Mouse (Mus musculus): ENCODE results near the gene Tuba1a. TPM values are rescaled to one million over a fixed set of nuclear protein-coding genes. Genes with fewer than 3 reads are reported as not detected.

The Tuba1a gene
- polyA plus RNA-seq, 1 experiment: 432 TPM

GRCm38 (mm10) chr15:98996840-98997239 lies 43.3 kb upstream of the Tuba1a start:
- Histone ChIP-seq H3K27ac (ENCODE audit: control insufficient read depth, insufficient read depth, low read length) (no peak overlapping the region), H3K27me3 (ENCODE audit: control insufficient read depth, insufficient read depth, low read length) (no peaks in the 10 kb centered on the region), H3K4me1 (replicated peaks; ENCODE audit: control insufficient read depth, insufficient read depth, low read length) (peaks cover 10% of the 10 kb centered on the region; the same call in 1 of the 2 replicates), H3K4me3 (ENCODE audit: control insufficient read depth, insufficient read depth, low read length) (no peak overlapping the region), H3K36me3 (ENCODE audit: control insufficient read depth, insufficient read depth, low read length) (no peaks in the 10 kb centered on the region)
- WGBS: 90% methylated on average over 7 of the region's 7 CpGs
- DNase-seq: no peak
- TF ChIP-seq POLR2A (IDR thresholded peaks at IDR 0.05; ENCODE audit: control insufficient read depth, extremely low read depth, insufficient read depth, low read length, poor library complexity) (no peak), CTCF (IDR thresholded peaks at IDR 0.05; ENCODE audit: borderline replicate concordance, control insufficient read depth, extremely low read depth, insufficient read depth, low read length, poor library complexity) (no peak)

- no peak overlapping the region for H3K27ac ChIP-seq (ENCODE audit: control insufficient read depth, insufficient read depth, low read length)
- H3K4me3 ChIP-seq (ENCODE audit: control insufficient read depth, insufficient read depth, low read length): no peak overlapping the region
- 88% methylated on average over 9 of the region's 9 CpGs for WGBS
- DNase-seq: no peak
- no peak for TF ChIP-seq POLR2A (IDR thresholded peaks at IDR 0.05; ENCODE audit: control insufficient read depth, extremely low read depth, insufficient read depth, low read length, poor library complexity)
- TF ChIP-seq CTCF (IDR thresholded peaks at IDR 0.05; ENCODE audit: borderline replicate concordance, control insufficient read depth, extremely low read depth, insufficient read depth, low read length, poor library complexity): no peak
- peaks cover 6% of the 10 kb centered on the region; the same call in 1 of the 2 replicates for H3K4me1 ChIP-seq (replicated peaks; ENCODE audit: control insufficient read depth, insufficient read depth, low read length)
- no peaks in the 10 kb centered on the region for H3K36me3 ChIP-seq (ENCODE audit: control insufficient read depth, insufficient read depth, low read length)
- H3K27me3 ChIP-seq (ENCODE audit: control insufficient read depth, insufficient read depth, low read length): no peaks in the 10 kb centered on the region
Observed at GRCm38 (mm10) chr15:98994957-98995520, 41.5 kb upstream of the Tuba1a start.

GRCm38 (mm10) chr15:98993865-98994264 lies 40.4 kb upstream of the Tuba1a start:
- no peak for TF ChIP-seq POLR2A (IDR thresholded peaks at IDR 0.05; ENCODE audit: control insufficient read depth, extremely low read depth, insufficient read depth, low read length, poor library complexity)
- peak; percentile 84; the same call in 1 of the 2 replicates for TF ChIP-seq CTCF (IDR thresholded peaks at IDR 0.05; ENCODE audit: borderline replicate concordance, control insufficient read depth, extremely low read depth, insufficient read depth, low read length, poor library complexity)
- H3K36me3 ChIP-seq (ENCODE audit: control insufficient read depth, insufficient read depth, low read length): no peaks in the 10 kb centered on the region
- WGBS: under 1% methylated on average over 11 of the region's 11 CpGs
- H3K4me1 ChIP-seq (replicated peaks; ENCODE audit: control insufficient read depth, insufficient read depth, low read length): peaks cover 6% of the 10 kb centered on the region; the same call in 1 of the 2 replicates
- no peaks in the 10 kb centered on the region for H3K27me3 ChIP-seq (ENCODE audit: control insufficient read depth, insufficient read depth, low read length)
- H3K4me3 ChIP-seq (ENCODE audit: control insufficient read depth, insufficient read depth, low read length): no peak overlapping the region
- no peak overlapping the region for H3K27ac ChIP-seq (ENCODE audit: control insufficient read depth, insufficient read depth, low read length)
- DNase-seq: peak; percentile 82

GRCm38 (mm10) chr15:98993093-98993793 lies 39.7 kb upstream of the Tuba1a start:
- Histone ChIP-seq H3K4me1 (replicated peaks; ENCODE audit: control insufficient read depth, insufficient read depth, low read length) (peaks cover 6% of the 10 kb centered on the region; the same call in 1 of the 2 replicates), H3K36me3 (ENCODE audit: control insufficient read depth, insufficient read depth, low read length) (no peaks in the 10 kb centered on the region), H3K27ac (ENCODE audit: control insufficient read depth, insufficient read depth, low read length) (peak overlapping the region; percentile 78), H3K27me3 (ENCODE audit: control insufficient read depth, insufficient read depth, low read length) (no peaks in the 10 kb centered on the region), H3K4me3 (ENCODE audit: control insufficient read depth, insufficient read depth, low read length) (peak overlapping the region; percentile 52)
- TF ChIP-seq CTCF (IDR thresholded peaks at IDR 0.05; ENCODE audit: borderline replicate concordance, control insufficient read depth, extremely low read depth, insufficient read depth, low read length, poor library complexity) (peak; percentile 100), POLR2A (IDR thresholded peaks at IDR 0.05; ENCODE audit: control insufficient read depth, extremely low read depth, insufficient read depth, low read length, poor library complexity) (peak; percentile 86)
- WGBS: 4% methylated on average over 35 of the region's 35 CpGs
- peak; percentile 93 for DNase-seq

GRCm38 (mm10) chr15:98992086-98992912 lies 38.8 kb upstream of the Tuba1a start:
- 29% methylated on average over 17 of the region's 17 CpGs for WGBS
- Histone ChIP-seq H3K4me1 (replicated peaks; ENCODE audit: control insufficient read depth, insufficient read depth, low read length) (peaks cover 6% of the 10 kb centered on the region; the same call in 1 of the 2 replicates), H3K27ac (ENCODE audit: control insufficient read depth, insufficient read depth, low read length) (no peak overlapping the region), H3K36me3 (ENCODE audit: control insufficient read depth, insufficient read depth, low read length) (no peaks in the 10 kb centered on the region), H3K4me3 (ENCODE audit: control insufficient read depth, insufficient read depth, low read length) (no peak overlapping the region), H3K27me3 (ENCODE audit: control insufficient read depth, insufficient read depth, low read length) (no peaks in the 10 kb centered on the region)
- peak; percentile 54 for DNase-seq
- TF ChIP-seq CTCF (IDR thresholded peaks at IDR 0.05; ENCODE audit: borderline replicate concordance, control insufficient read depth, extremely low read depth, insufficient read depth, low read length, poor library complexity): no peak
- TF ChIP-seq POLR2A (IDR thresholded peaks at IDR 0.05; ENCODE audit: control insufficient read depth, extremely low read depth, insufficient read depth, low read length, poor library complexity): no peak

- Histone ChIP-seq H3K4me1 (replicated peaks; ENCODE audit: control insufficient read depth, insufficient read depth, low read length) (peaks cover 6% of the 10 kb centered on the region; the same call in 1 of the 2 replicates), H3K36me3 (ENCODE audit: control insufficient read depth, insufficient read depth, low read length) (no peaks in the 10 kb centered on the region), H3K27ac (ENCODE audit: control insufficient read depth, insufficient read depth, low read length) (no peak overlapping the region), H3K27me3 (ENCODE audit: control insufficient read depth, insufficient read depth, low read length) (no peaks in the 10 kb centered on the region), H3K4me3 (ENCODE audit: control insufficient read depth, insufficient read depth, low read length) (no peak overlapping the region)
- no peak for TF ChIP-seq CTCF (IDR thresholded peaks at IDR 0.05; ENCODE audit: borderline replicate concordance, control insufficient read depth, extremely low read depth, insufficient read depth, low read length, poor library complexity)
- TF ChIP-seq POLR2A (IDR thresholded peaks at IDR 0.05; ENCODE audit: control insufficient read depth, extremely low read depth, insufficient read depth, low read length, poor library complexity): no peak
- DNase-seq: no peak
- 93% methylated on average over 9 of the region's 9 CpGs for WGBS
Observed at GRCm38 (mm10) chr15:98991540-98992050, 38.1 kb upstream of the Tuba1a start.

Measured in thymus, adult 2 months (tissue).